Comparison of ENCODE assay signal across 28 mouse cellular contexts in the genomic region with DNA sequence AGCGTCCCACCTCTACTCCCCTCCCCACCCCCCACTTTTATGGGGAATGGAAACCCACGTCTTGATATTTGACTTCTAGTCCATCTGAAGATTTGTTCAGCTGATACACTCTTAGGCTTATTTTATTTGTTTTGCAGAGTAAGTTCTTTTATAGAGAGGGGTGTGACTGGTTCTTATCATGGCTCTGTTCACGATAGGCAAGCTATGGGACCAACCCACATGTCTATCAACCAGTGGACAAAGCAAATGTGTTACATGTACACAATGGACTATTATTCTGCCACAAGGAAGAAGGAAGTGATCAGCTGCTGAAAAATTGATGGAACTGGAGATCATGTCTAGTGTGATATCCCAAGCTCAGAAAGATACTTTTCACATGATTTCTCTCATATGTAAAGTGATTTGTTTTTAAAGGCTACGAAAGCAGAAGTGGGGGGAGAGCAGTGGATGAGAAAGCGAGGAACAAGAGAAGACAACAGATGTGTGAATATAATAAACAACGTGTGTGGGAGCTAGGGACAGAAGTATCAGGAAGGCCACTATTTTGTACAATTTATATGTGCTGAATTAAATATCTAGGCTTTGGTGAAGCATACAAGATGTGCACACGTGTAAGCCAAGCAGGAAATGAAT. TPM values are rescaled to one million over a fixed set of nuclear protein-coding genes. Genes with fewer than 3 reads are reported as not detected.
DNase-seq lines count a peak whose midpoint lies in the region; ATAC-seq and TF ChIP-seq lines count a peak whose summit lies in the region.
"Had no signal": no experiment of that assay in that cellular context is flagged by ENCODE, and none has a peak within 500 bp of the region (broad histone marks: within the 10 kb centered on the region; RNA-seq: fewer than 3 reads in every experiment).

No protein-coding gene starts in this region.

- no peaks in the 10 kb centered on the region for H3K9me3 ChIP-seq in intestine, embryonic 14.5 days (ENCODE audit: control insufficient read depth, low read length)
- no peaks in the 10 kb centered on the region for H3K9me3 ChIP-seq in intestine, postnatal 0 days (ENCODE audit: control insufficient read depth)
- no peaks in the 10 kb centered on the region for H3K9me3 ChIP-seq in midbrain, embryonic 10.5 days (replicated peaks)
- H3K9me3 ChIP-seq: embryonic facial prominence, embryonic 10.5 days; embryonic facial prominence, embryonic 15.5 days; forebrain, embryonic 12.5 days; G1E; heart, embryonic 15.5 days; hindbrain, embryonic 12.5 days; limb, embryonic 10.5 days; limb, embryonic 15.5 days; liver, embryonic 13.5 days; megakaryocyte, embryonic 14.5 days had no signal

- H3K36me3 ChIP-seq in intestine, embryonic 14.5 days (ENCODE audit: control insufficient read depth, insufficient read depth, low read length), result no peaks in the 10 kb centered on the region
- H3K36me3 ChIP-seq in intestine, postnatal 0 days (ENCODE audit: control insufficient read depth, insufficient read depth), result no peaks in the 10 kb centered on the region
- peaks cover under 1% of the 10 kb centered on the region; the same call in 1 of the 2 replicates for H3K36me3 ChIP-seq in splenic B cell, adult 2 months (ENCODE audit: control insufficient read depth, insufficient read depth, low read length, poor library complexity, severe bottlenecking)
- H3K36me3 ChIP-seq in midbrain, embryonic 10.5 days, result no peaks in the 10 kb centered on the region
- H3K36me3 ChIP-seq: embryonic facial prominence, embryonic 10.5 days; embryonic facial prominence, embryonic 15.5 days; forebrain, embryonic 12.5 days; G1E; heart, embryonic 15.5 days; hindbrain, embryonic 12.5 days; limb, embryonic 10.5 days; limb, embryonic 15.5 days; liver, embryonic 13.5 days had no signal

- DNase-seq in intestine, embryonic 14.5 days (ENCODE audit: low spot score), result no peak
- peak; percentile 53 for DNase-seq in splenic B cell, adult 2 months (ENCODE audit: low read depth, low spot score)
- no peak for DNase-seq in ovary, postnatal 14 days (ENCODE audit: low spot score)
- DNase-seq in left cerebral cortex, postnatal 25 days (ENCODE audit: low spot score in 2 of 2), result no peak
- no peak for DNase-seq in midbrain, embryonic 10.5 days (ENCODE audit: low spot score)
- DNase-seq: adrenal gland, adult 8-10 months; cerebellum, adult 8-10 months; cerebellum, postnatal 25 days; forebrain, postnatal 0 days; kidney, adult 2 months; kidney, postnatal 4 days; layer of hippocampus, postnatal 36 days; liver, embryonic 13.5 days; midbrain, embryonic 14.5 days; thymus, postnatal 4 days had no signal

- peak; percentile 92 for ATAC-seq in intestine, embryonic 14.5 days (replicated peaks; ENCODE audit: low FRiP score, low TSS enrichment, low read depth)
- ATAC-seq in intestine, postnatal 0 days, result peak; percentile 90
- ATAC-seq: forebrain, postnatal 0 days; hindbrain, postnatal 0 days had no signal

- WGBS in intestine, embryonic 14.5 days, result 67% methylated on average over 7 of the region's 7 CpGs
- WGBS in intestine, postnatal 0 days, result 47% methylated on average over 7 of the region's 7 CpGs
- WGBS in midbrain, embryonic 10.5 days, result 84% methylated on average over 7 of the region's 7 CpGs

- H3K4me1 ChIP-seq in intestine, embryonic 14.5 days (replicated peaks; ENCODE audit: control insufficient read depth, insufficient read depth, low read length), result no peaks in the 10 kb centered on the region
- no peaks in the 10 kb centered on the region for H3K4me1 ChIP-seq in intestine, postnatal 0 days (replicated peaks; ENCODE audit: control insufficient read depth, insufficient read depth, low read length)
- H3K4me1 ChIP-seq in midbrain, embryonic 10.5 days, result no peaks in the 10 kb centered on the region
- H3K4me1 ChIP-seq: embryonic facial prominence, embryonic 10.5 days; embryonic facial prominence, embryonic 15.5 days; forebrain, embryonic 12.5 days; heart, embryonic 15.5 days; hindbrain, embryonic 12.5 days; limb, embryonic 10.5 days; limb, embryonic 15.5 days had no signal

- no peak overlapping the region for H3K27ac ChIP-seq in intestine, embryonic 14.5 days (ENCODE audit: low read depth)
- H3K27ac ChIP-seq in intestine, postnatal 0 days (ENCODE audit: low read depth, low read length), result no peak overlapping the region
- no peak overlapping the region for H3K27ac ChIP-seq in midbrain, embryonic 10.5 days (replicated peaks)
- H3K27ac ChIP-seq: embryonic facial prominence, embryonic 10.5 days; embryonic facial prominence, embryonic 15.5 days; forebrain, embryonic 12.5 days; heart, embryonic 15.5 days; hindbrain, embryonic 12.5 days; hindbrain, postnatal 0 days; kidney, postnatal 0 days; limb, embryonic 10.5 days; limb, embryonic 15.5 days; liver, embryonic 13.5 days had no signal

- no peak for TF ChIP-seq CTCF in intestine, postnatal 0 days (IDR thresholded peaks at IDR 0.05; ENCODE audit: low read depth)

- intact Hi-C loops in left cerebral cortex, postnatal 25 days (cut with DNase I), result no loop called here

- H3K27me3 ChIP-seq in intestine, embryonic 14.5 days (replicated peaks; ENCODE audit: control insufficient read depth, insufficient read depth, low read length), result no peaks in the 10 kb centered on the region
- no peaks in the 10 kb centered on the region for H3K27me3 ChIP-seq in intestine, postnatal 0 days (replicated peaks; ENCODE audit: control insufficient read depth, insufficient read depth, low read length)
- H3K27me3 ChIP-seq in splenic B cell, adult 2 months (ENCODE audit: control insufficient read depth, insufficient read depth, low read length, poor library complexity, severe bottlenecking), result no peaks in the 10 kb centered on the region
- no peaks in the 10 kb centered on the region for H3K27me3 ChIP-seq in midbrain, embryonic 10.5 days (ENCODE audit: low read depth, poor library complexity, severe bottlenecking)
- H3K27me3 ChIP-seq: embryonic facial prominence, embryonic 15.5 days; forebrain, embryonic 12.5 days; heart, embryonic 15.5 days; hindbrain, embryonic 12.5 days; limb, embryonic 15.5 days; liver, embryonic 13.5 days; megakaryocyte, embryonic 14.5 days had no signal

- H3K9ac ChIP-seq in intestine, embryonic 14.5 days (ENCODE audit: low read length), result no peak overlapping the region
- H3K9ac ChIP-seq in intestine, postnatal 0 days (ENCODE audit: low read depth, low read length), result no peak overlapping the region
- H3K9ac ChIP-seq: embryonic facial prominence, embryonic 15.5 days; forebrain, embryonic 12.5 days; forebrain, postnatal 0 days; heart, embryonic 15.5 days; hindbrain, embryonic 12.5 days; limb, embryonic 15.5 days; liver, embryonic 13.5 days; lung, embryonic 14.5 days had no signal

- no peak overlapping the region for H3K4me2 ChIP-seq in intestine, embryonic 14.5 days (ENCODE audit: low read length)
- no peak overlapping the region for H3K4me2 ChIP-seq in intestine, postnatal 0 days (replicated peaks; ENCODE audit: low read depth)
- H3K4me2 ChIP-seq: embryonic facial prominence, embryonic 15.5 days; forebrain, embryonic 12.5 days; heart, embryonic 15.5 days; hindbrain, embryonic 12.5 days; limb, embryonic 15.5 days; liver, embryonic 13.5 days; lung, embryonic 14.5 days had no signal

- H3K4me3 ChIP-seq in intestine, embryonic 14.5 days (ENCODE audit: low read depth, low read length), result no peak overlapping the region
- no peak overlapping the region for H3K4me3 ChIP-seq in intestine, postnatal 0 days (ENCODE audit: low read depth, low read length)
- H3K4me3 ChIP-seq in midbrain, embryonic 10.5 days, result no peak overlapping the region
- H3K4me3 ChIP-seq: embryonic facial prominence, embryonic 10.5 days; embryonic facial prominence, embryonic 15.5 days; forebrain, embryonic 12.5 days; heart, embryonic 15.5 days; hindbrain, embryonic 12.5 days; limb, embryonic 10.5 days; limb, embryonic 15.5 days; liver, embryonic 13.5 days; megakaryocyte, embryonic 14.5 days had no signal

RNA-seq across cellular contexts. Expression of gene Slc4a7, which starts 14.7 kb away (rescaled TPM):
- 18.6 and 19.3 TPM in 2 replicates for polyA plus RNA-seq in intestine, embryonic 14.5 days (2014; fragmentation: Nextera tagmentation; extraction: Ambion mirVana)
- polyA plus RNA-seq in intestine, postnatal 0 days (2015; fragmentation: Nextera tagmentation; extraction: Ambion mirVana), result 8.5 and 8.8 TPM in 2 replicates
- total RNA-seq in left cerebral cortex, postnatal 25 days (2021), result 10 to 100 TPM; 18.5 to 19.3 TPM
- polyA plus RNA-seq in midbrain, embryonic 10.5 days (2016; fragmentation: Nextera tagmentation; extraction: Ambion mirVana), result 32.1 and 36.7 TPM in 2 replicates
